In genomic region chr5:35893805-35894260, GRCm38 (mm10) we compare ENCODE assay signal across 8 mouse cellular contexts. TPM values are rescaled to one million over a fixed set of nuclear protein-coding genes. Genes with fewer than 3 reads are reported as not detected.
A peak's percentile ranks its signal among the peaks of the same experiment; 100 is the strongest.
DNase-seq lines count a peak whose midpoint lies in the region; ATAC-seq and TF ChIP-seq lines count a peak whose summit lies in the region.

No protein-coding gene starts in this region.

- H3K9me3 ChIP-seq in forebrain, embryonic 12.5 days, result no peaks in the 10 kb centered on the region
- no peaks in the 10 kb centered on the region for H3K9me3 ChIP-seq in heart, embryonic 16.5 days (replicated peaks; ENCODE audit: control insufficient read depth, low read length)
- no peaks in the 10 kb centered on the region for H3K9me3 ChIP-seq in liver, postnatal 0 days (ENCODE audit: low read length)
- no peaks in the 10 kb centered on the region for H3K9me3 ChIP-seq in neural tube, embryonic 11.5 days (ENCODE audit: control insufficient read depth, low read length)

- peak overlapping the region; percentile 86 for H3K4me2 ChIP-seq in forebrain, embryonic 12.5 days
- H3K4me2 ChIP-seq in heart, embryonic 16.5 days (ENCODE audit: low read depth, low read length), result peak overlapping the region; percentile 95
- H3K4me2 ChIP-seq in liver, postnatal 0 days (ENCODE audit: low read depth, low read length), result peak overlapping the region; percentile 79
- H3K4me2 ChIP-seq in neural tube, embryonic 11.5 days (ENCODE audit: low read depth), result peak overlapping the region; percentile 87

- TF ChIP-seq POLR2A in brain, embryonic 14.5 days (IDR thresholded peaks at IDR 0.05; ENCODE audit: borderline replicate concordance, extremely low read depth, insufficient read depth, insufficient read length, poor library complexity, severe bottlenecking), result 0 out of 2 replicates have a peak, but pooled peaks have one; percentile 7

- WGBS in forebrain, embryonic 12.5 days, result 2% methylated on average over 21 of the region's 21 CpGs
- WGBS in heart, embryonic 16.5 days, result under 1% methylated on average over 21 of the region's 21 CpGs
- 3% methylated on average over 21 of the region's 21 CpGs for WGBS in liver, postnatal 0 days (ENCODE audit: insufficient replicate concordance)
- WGBS in neural tube, embryonic 11.5 days, result 1% methylated on average over 21 of the region's 21 CpGs

- peaks cover 37% of the 10 kb centered on the region for H3K4me1 ChIP-seq in forebrain, embryonic 12.5 days
- H3K4me1 ChIP-seq in heart, embryonic 16.5 days (ENCODE audit: control insufficient read depth, insufficient read depth, low read length), result peaks cover 42% of the 10 kb centered on the region
- H3K4me1 ChIP-seq in liver, postnatal 0 days (ENCODE audit: insufficient read depth), result peaks cover 7% of the 10 kb centered on the region
- H3K4me1 ChIP-seq in neural tube, embryonic 11.5 days (ENCODE audit: control insufficient read depth, insufficient read depth, low read length), result peaks cover 15% of the 10 kb centered on the region

- peaks cover 12% of the 10 kb centered on the region; the same call in 1 of the 2 replicates for H3K27me3 ChIP-seq in forebrain, embryonic 12.5 days
- H3K27me3 ChIP-seq in heart, embryonic 16.5 days (ENCODE audit: control insufficient read depth, insufficient read depth, low read length), result 0 out of 2 replicates have a peak, but pooled peaks cover 2% of the 10 kb centered on the region
- peaks cover 15% of the 10 kb centered on the region for H3K27me3 ChIP-seq in liver, postnatal 0 days (ENCODE audit: insufficient read depth, low read length)
- no peaks in the 10 kb centered on the region for H3K27me3 ChIP-seq in neural tube, embryonic 11.5 days (ENCODE audit: control insufficient read depth, insufficient read depth, low read length)

- peak; percentile 51 for DNase-seq in CD4-positive, CD25-positive, alpha-beta regulatory T cell, adult 2 months (ENCODE audit: low read depth, low spot score)
- peak; percentile 64 for DNase-seq in brain, embryonic 14.5 days (ENCODE audit: low read depth)
- DNase-seq in kidney, postnatal 14 days, result peak; percentile 77
- DNase-seq in liver, postnatal 0 days, result peak; percentile 38
- DNase-seq in neural tube, embryonic 11.5 days (ENCODE audit: low spot score), result peak; percentile 68
- DNase-seq in testis, postnatal 10 days (ENCODE audit: low spot score), result peak; percentile 78

- peak; percentile 22; the same call in 1 of the 2 replicates for TF ChIP-seq CTCF in brain, embryonic 14.5 days (IDR thresholded peaks at IDR 0.05; ENCODE audit: borderline replicate concordance, extremely low read depth, insufficient read depth, insufficient read length)
- peak; percentile 18; the same call in 1 of the 2 replicates for TF ChIP-seq CTCF in liver, postnatal 0 days (IDR thresholded peaks at IDR 0.05; ENCODE audit: low read depth)

- no peak for TF ChIP-seq EP300 in liver, postnatal 0 days (IDR thresholded peaks at IDR 0.05; ENCODE audit: low read depth)

- H3K27ac ChIP-seq in forebrain, embryonic 12.5 days, result peak overlapping the region; percentile 42; the same call in 1 of the 2 replicates
- peak overlapping the region; percentile 90 for H3K27ac ChIP-seq in heart, embryonic 16.5 days (ENCODE audit: low read length)
- no peak overlapping the region for H3K27ac ChIP-seq in liver, postnatal 0 days (ENCODE audit: low read depth)
- H3K27ac ChIP-seq in neural tube, embryonic 11.5 days (ENCODE audit: low read depth, low read length), result peak overlapping the region; percentile 68

- H3K9ac ChIP-seq in forebrain, embryonic 12.5 days, result peak overlapping the region; percentile 92
- H3K9ac ChIP-seq in heart, embryonic 16.5 days (ENCODE audit: low read length), result peak overlapping the region; percentile 99
- H3K9ac ChIP-seq in liver, postnatal 0 days (replicated peaks), result peak overlapping the region; percentile 69
- peak overlapping the region; percentile 92 for H3K9ac ChIP-seq in neural tube, embryonic 11.5 days (ENCODE audit: low read length)

- peak overlapping the region; percentile 80 for H3K4me3 ChIP-seq in forebrain, embryonic 12.5 days (replicated peaks)
- H3K4me3 ChIP-seq in heart, embryonic 16.5 days (ENCODE audit: low read length), result peak overlapping the region; percentile 94
- peak overlapping the region; percentile 55 for H3K4me3 ChIP-seq in liver, postnatal 0 days (ENCODE audit: low read depth, low read length)
- peak overlapping the region; percentile 89 for H3K4me3 ChIP-seq in neural tube, embryonic 11.5 days (ENCODE audit: low read depth, low read length)

- ATAC-seq in forebrain, embryonic 12.5 days (ENCODE audit: low FRiP score), result peak; percentile 34
- ATAC-seq in heart, embryonic 16.5 days (replicated peaks; ENCODE audit: extremely low read depth, insufficient read depth, low FRiP score), result peak; percentile 53
- ATAC-seq in liver, postnatal 0 days, result peak; percentile 8; the same call in 1 of the 2 replicates
- ATAC-seq in neural tube, embryonic 11.5 days (ENCODE audit: insufficient read depth, low FRiP score, low TSS enrichment), result peak; percentile 46

- H3K36me3 ChIP-seq in forebrain, embryonic 12.5 days (replicated peaks), result no peaks in the 10 kb centered on the region
- H3K36me3 ChIP-seq in heart, embryonic 16.5 days (ENCODE audit: control insufficient read depth, insufficient read depth), result no peaks in the 10 kb centered on the region; the same call in 1 of the 2 replicates
- no peaks in the 10 kb centered on the region for H3K36me3 ChIP-seq in liver, postnatal 0 days (replicated peaks; ENCODE audit: insufficient read depth, low read length)
- no peaks in the 10 kb centered on the region for H3K36me3 ChIP-seq in neural tube, embryonic 11.5 days (ENCODE audit: control insufficient read depth, insufficient read depth, low read length)

RNA-seq across cellular contexts. Expression of gene Afap1, which starts 0.7 kb away (rescaled TPM):
- 62.2 and 97.5 TPM in 2 replicates for polyA plus RNA-seq in brain, embryonic 14.5 days (2012; rRNA removed)
- 40.7 and 48.3 TPM in 2 replicates for polyA plus RNA-seq in forebrain, embryonic 12.5 days (2016; fragmentation: Nextera tagmentation; extraction: Ambion mirVana)
- polyA plus RNA-seq in heart, embryonic 16.5 days (2015; fragmentation: Nextera tagmentation; extraction: Ambion mirVana), result 22.6 and 24.5 TPM in 2 replicates
- 1.1 and 1.2 TPM in 2 replicates for polyA plus RNA-seq in liver, postnatal 0 days (2015; fragmentation: Nextera tagmentation; extraction: Ambion mirVana)
- polyA plus RNA-seq in neural tube, embryonic 11.5 days (2014; fragmentation: Nextera tagmentation; extraction: Ambion mirVana), result 57.8 and 61.8 TPM in 2 replicates

Comparison
In these comparisons a context has a peak if more than half of its experiments do, and no peak if none do; other contexts are left out.
1. RNA of gene Afap1, which starts 0.7 kb away (polyA plus RNA-seq): 62.2 to 97.5 TPM in brain, embryonic 14.5 days, 57.8 to 61.8 TPM in neural tube, embryonic 11.5 days, 40.7 to 48.3 TPM in forebrain, embryonic 12.5 days and 22.6 to 24.5 TPM in heart, embryonic 16.5 days; 1.1 to 1.2 TPM in liver, postnatal 0 days; every median in the first group is over 10 times any median in the second.
2. Peak in every context shown above with its lines, with median percentiles within 50 percentile points of each other: DNase-seq, ATAC-seq, H3K4me2 ChIP-seq, H3K4me3 ChIP-seq and H3K9ac ChIP-seq.